10 mouse cellular contexts compared by ENCODE assay signal in the genomic region with DNA sequence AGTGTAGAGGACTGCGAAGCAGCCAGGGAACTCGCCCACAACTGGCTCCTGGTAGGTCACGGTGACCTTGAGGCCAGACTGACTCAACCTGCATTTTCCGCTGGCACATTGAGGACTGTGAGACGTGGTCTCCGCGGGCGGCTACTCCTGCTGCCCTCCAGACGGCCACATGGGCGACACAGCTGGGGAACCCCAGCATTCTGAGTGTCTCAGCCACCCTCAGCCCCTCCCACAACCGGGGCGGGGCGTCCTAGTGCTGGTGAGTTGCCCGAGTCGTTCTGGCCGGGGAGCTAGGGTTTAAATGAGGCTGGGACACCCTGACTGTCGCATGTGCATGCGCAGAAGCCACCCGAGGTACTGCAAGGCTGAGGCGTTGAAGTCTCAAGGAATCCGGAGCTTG.
A peak's percentile ranks its signal among the peaks of the same experiment; 100 is the strongest.
DNase-seq lines count a peak whose midpoint lies in the region; TF ChIP-seq lines count a peak whose summit lies in the region.
"Had no signal": no experiment of that assay in that cellular context is flagged by ENCODE, and none has a peak within 500 bp of the region (broad histone marks: within the 10 kb centered on the region; RNA-seq: fewer than 3 reads in every experiment).

No protein-coding gene starts in this region.

- H3K27ac ChIP-seq in thymus, adult 2 months (ENCODE audit: control insufficient read depth, insufficient read depth, low read length): no peak overlapping the region
- H3K27ac ChIP-seq: hindbrain, embryonic 15.5 days; limb, embryonic 15.5 days had no signal

- no peak overlapping the region for H3K4me3 ChIP-seq in thymus, adult 2 months (ENCODE audit: control insufficient read depth, insufficient read depth, low read length)
- H3K4me3 ChIP-seq: hindbrain, embryonic 15.5 days; limb, embryonic 15.5 days had no signal

- peak; percentile 28 for DNase-seq in thymus, adult 2 months
- no peak for DNase-seq in thymus, postnatal 0 days (ENCODE audit: low spot score)
- peak; percentile 69 for DNase-seq in adrenal gland, postnatal 25 days
- peak; percentile 56 for DNase-seq in kidney, adult 9 months
- DNase-seq in spleen, postnatal 4 days (ENCODE audit: low spot score in 2 of 2): peak; percentile 27 to 65
- DNase-seq in adipocyte (ENCODE audit: low spot score): no peak
- DNase-seq in cerebellum, adult 9-10 months: no peak
- DNase-seq in retina, postnatal 1 day: no peak

- H3K4me1 ChIP-seq in thymus, adult 2 months (replicated peaks; ENCODE audit: control insufficient read depth, insufficient read depth, low read length): no peaks in the 10 kb centered on the region
- H3K4me1 ChIP-seq: hindbrain, embryonic 15.5 days; limb, embryonic 15.5 days had no signal

- no peak for TF ChIP-seq POLR2A in thymus, adult 2 months (IDR thresholded peaks at IDR 0.05; ENCODE audit: control insufficient read depth, extremely low read depth, insufficient read depth, low read length, poor library complexity)

- TF ChIP-seq CTCF in thymus, adult 2 months (IDR thresholded peaks at IDR 0.05; ENCODE audit: borderline replicate concordance, control insufficient read depth, extremely low read depth, insufficient read depth, low read length, poor library complexity): no peak

- WGBS in thymus, adult 2 months: 93% methylated on average over 21 of the region's 21 CpGs

- no peaks in the 10 kb centered on the region for H3K36me3 ChIP-seq in thymus, adult 2 months (ENCODE audit: control insufficient read depth, insufficient read depth, low read length)
- H3K36me3 ChIP-seq: hindbrain, embryonic 15.5 days; limb, embryonic 15.5 days had no signal

- H3K27me3 ChIP-seq in thymus, adult 2 months (ENCODE audit: control insufficient read depth, insufficient read depth, low read length): no peaks in the 10 kb centered on the region
- H3K27me3 ChIP-seq: hindbrain, embryonic 15.5 days; limb, embryonic 15.5 days had no signal

Comparison
In these comparisons a context has a peak if more than half of its experiments do, and no peak if none do; other contexts are left out.
1. DNase-seq: peak in thymus, adult 2 months (single experiment), adrenal gland, postnatal 25 days (single experiment), kidney, adult 9 months (single experiment) and spleen, postnatal 4 days (2 of 2); none in thymus, postnatal 0 days (single experiment), adipocyte (single experiment), cerebellum, adult 9-10 months (single experiment) and retina, postnatal 1 day (single experiment).